Comparison of ENCODE assay signal across 8 mouse cellular contexts in the genomic region with DNA sequence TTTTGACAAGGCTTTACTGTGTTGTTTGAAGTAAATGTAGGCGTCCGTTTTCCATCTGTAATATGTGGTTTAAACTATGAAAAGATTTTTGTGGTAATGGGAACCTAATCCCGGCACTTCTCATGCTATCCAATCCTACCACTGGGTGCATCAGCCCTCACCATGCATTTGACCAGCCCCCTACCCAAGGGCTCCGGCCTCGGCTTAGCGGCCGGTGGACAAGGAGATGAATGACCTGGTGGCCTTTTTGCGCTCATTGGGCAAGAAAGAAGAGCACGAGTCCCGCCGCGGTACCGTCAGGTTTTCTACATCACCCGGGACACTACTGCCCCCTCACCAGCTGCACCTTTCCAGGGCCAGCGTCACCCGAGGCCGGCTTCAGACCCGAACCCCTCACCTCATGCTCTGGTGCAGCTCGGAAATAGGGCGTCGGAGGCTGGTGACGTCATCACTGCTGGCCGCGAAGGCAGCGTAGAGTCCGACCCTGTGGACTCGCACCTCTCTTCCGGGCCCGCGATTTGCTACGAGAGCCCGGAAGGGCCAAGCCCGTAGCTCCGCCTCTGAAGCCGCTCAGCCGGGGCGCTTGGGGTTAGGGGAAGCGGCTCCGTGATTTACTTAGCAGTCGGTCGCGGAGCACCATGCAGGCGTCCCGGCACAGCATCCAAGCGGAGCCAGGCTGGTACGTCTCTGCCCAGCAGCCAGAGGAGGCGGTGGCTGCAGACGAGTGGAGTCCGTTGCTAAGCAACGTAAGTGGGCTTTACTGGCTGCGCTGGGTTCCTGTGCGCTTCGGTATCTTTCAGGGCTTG. TPM values are rescaled to one million over a fixed set of nuclear protein-coding genes. Genes with fewer than 3 reads are reported as not detected.
A peak's percentile ranks its signal among the peaks of the same experiment; 100 is the strongest.
DNase-seq lines count a peak whose midpoint lies in the region; ATAC-seq and TF ChIP-seq lines count a peak whose summit lies in the region.

TSS of gene Trmt5 (minus strand) at position 424 of the 806 bp plus-strand sequence.
TSS of gene Slc38a6 (plus strand) at position 493 of the 806 bp plus-strand sequence.

- peak within 1 kb of the TSS; percentile 79 for H3K4me2 ChIP-seq in forebrain, embryonic 15.5 days (replicated peaks)
- H3K4me2 ChIP-seq in lung, embryonic 14.5 days = peak within 1 kb of the TSS; percentile 71

- no peaks in the 10 kb centered on the region for H3K9me3 ChIP-seq in forebrain, embryonic 15.5 days
- H3K9me3 ChIP-seq in lung, embryonic 14.5 days (ENCODE audit: low read depth, low read length) = no peaks in the 10 kb centered on the region

- ATAC-seq in forebrain, embryonic 15.5 days (replicated peaks) = peak; percentile 98
- ATAC-seq in lung, embryonic 14.5 days (ENCODE audit: insufficient read depth) = peak; percentile 98

- intact Hi-C loops in heart, postnatal 36 days (cut with DNase I) = loop anchor here (2.0 to 5.0 kb wide), 2 partner anchors 230 to 239 kb away; no protein-coding TSS in a partner anchor

- H3K27me3 ChIP-seq in forebrain, embryonic 15.5 days = no peaks in the 10 kb centered on the region
- H3K27me3 ChIP-seq in lung, embryonic 14.5 days (ENCODE audit: insufficient read depth, low read length) = no peaks in the 10 kb centered on the region
- H3K27me3 ChIP-seq in thymus, adult 2 months (ENCODE audit: control insufficient read depth, insufficient read depth, low read length) = no peaks in the 10 kb centered on the region

- peak; percentile 43 for TF ChIP-seq POLR2A in olfactory bulb, adult 2 months (IDR thresholded peaks at IDR 0.05; ENCODE audit: insufficient read depth, low read depth, low read length)
- TF ChIP-seq POLR2A in thymus, adult 2 months (IDR thresholded peaks at IDR 0.05; ENCODE audit: control insufficient read depth, extremely low read depth, insufficient read depth, low read length, poor library complexity) = no peak; the same call in 1 of the 2 replicates

- peaks cover 32% of the 10 kb centered on the region for H3K4me1 ChIP-seq in forebrain, embryonic 15.5 days
- 0 out of 2 replicates have a peak, but pooled peaks cover 8% of the 10 kb centered on the region for H3K4me1 ChIP-seq in lung, embryonic 14.5 days (ENCODE audit: insufficient read depth)
- H3K4me1 ChIP-seq in olfactory bulb, adult 2 months (ENCODE audit: control insufficient read depth, insufficient read depth, low read length) = peaks cover 7% of the 10 kb centered on the region; the same call in 1 of the 2 replicates
- H3K4me1 ChIP-seq in thymus, adult 2 months (replicated peaks; ENCODE audit: control insufficient read depth, insufficient read depth, low read length) = 0 out of 2 replicates have a peak, but pooled peaks cover 3% of the 10 kb centered on the region

- under 1% methylated on average over 53 of the region's 53 CpGs for WGBS in forebrain, embryonic 15.5 days
- under 1% methylated on average over 53 of the region's 53 CpGs for WGBS in lung, embryonic 14.5 days
- WGBS in olfactory bulb, adult 2 months = 0% methylated on average over 53 of the region's 53 CpGs
- under 1% methylated on average over 53 of the region's 53 CpGs for WGBS in thymus, adult 2 months

- no peak for TF ChIP-seq CTCF in layer of hippocampus, adult 2 months (conservative IDR thresholded peaks at IDR 0.05)
- TF ChIP-seq CTCF in lung, embryonic 14.5 days (IDR thresholded peaks at IDR 0.05; ENCODE audit: low read depth) = no peak
- TF ChIP-seq CTCF in olfactory bulb, adult 2 months (IDR thresholded peaks at IDR 0.05; ENCODE audit: insufficient read depth, low read depth, low read length) = no peak
- peak; percentile 57; the same call in 1 of the 2 replicates for TF ChIP-seq CTCF in thymus, adult 2 months (IDR thresholded peaks at IDR 0.05; ENCODE audit: borderline replicate concordance, control insufficient read depth, extremely low read depth, insufficient read depth, low read length, poor library complexity)

- H3K36me3 ChIP-seq in forebrain, embryonic 15.5 days = peaks cover 11% of the 10 kb centered on the region
- peaks cover 24% of the 10 kb centered on the region for H3K36me3 ChIP-seq in lung, embryonic 14.5 days (ENCODE audit: insufficient read depth)
- H3K36me3 ChIP-seq in thymus, adult 2 months (ENCODE audit: control insufficient read depth, insufficient read depth, low read length) = peaks cover under 1% of the 10 kb centered on the region; the same call in 1 of the 2 replicates

- DNase-seq in ES-CJ7 (ENCODE audit: low read depth, low spot score) = peak; percentile 94
- peak; percentile 88 for DNase-seq in cerebellum, adult 11 months
- DNase-seq in heart, postnatal 36 days = peak; percentile 90 to 93
- peak; percentile 86 to 92 for DNase-seq in layer of hippocampus, adult 2 months (ENCODE audit: low spot score in 2 of 2)
- peak; percentile 98 for DNase-seq in lung, embryonic 14.5 days
- peak; percentile 88 for DNase-seq in thymus, adult 2 months

- peak within 1 kb of the TSS; percentile 86 for H3K27ac ChIP-seq in forebrain, embryonic 15.5 days (replicated peaks)
- peak within 1 kb of the TSS; percentile 95 for H3K27ac ChIP-seq in layer of hippocampus, adult 2 months
- H3K27ac ChIP-seq in lung, embryonic 14.5 days (ENCODE audit: low read depth) = peak within 1 kb of the TSS; percentile 68
- H3K27ac ChIP-seq in olfactory bulb, adult 2 months (ENCODE audit: insufficient read depth, low read depth, low read length) = peak within 1 kb of the TSS; percentile 68
- H3K27ac ChIP-seq in thymus, adult 2 months (ENCODE audit: control insufficient read depth, insufficient read depth, low read length) = peak within 1 kb of the TSS; percentile 6; the same call in 1 of the 2 replicates

- H3K4me3 ChIP-seq in forebrain, embryonic 15.5 days = peak within 1 kb of the TSS; percentile 96
- peak within 1 kb of the TSS; percentile 98 for H3K4me3 ChIP-seq in layer of hippocampus, adult 2 months
- peak within 1 kb of the TSS; percentile 60 for H3K4me3 ChIP-seq in lung, embryonic 14.5 days (ENCODE audit: low read depth, low read length)
- peak within 1 kb of the TSS; percentile 83 for H3K4me3 ChIP-seq in olfactory bulb, adult 2 months (ENCODE audit: insufficient read depth, low read depth, low read length)
- H3K4me3 ChIP-seq in thymus, adult 2 months (ENCODE audit: control insufficient read depth, insufficient read depth, low read length) = peak within 1 kb of the TSS; percentile 88

- H3K9ac ChIP-seq in forebrain, embryonic 15.5 days (replicated peaks) = peak within 1 kb of the TSS; percentile 88
- peak within 1 kb of the TSS; percentile 80 for H3K9ac ChIP-seq in lung, embryonic 14.5 days

RNA-seq across cellular contexts. Expression of gene Trmt5, which starts in this region (rescaled TPM):
- 13.5 and 15.3 TPM in 2 replicates for polyA plus RNA-seq in forebrain, embryonic 15.5 days (2015; fragmentation: Nextera tagmentation; extraction: Ambion mirVana)
- 10 to 100 TPM; 51.6 to 67.6 TPM for total RNA-seq in heart, postnatal 36 days (2021)
- total RNA-seq in layer of hippocampus, adult 2 months (2021) = 10 to 100 TPM in 1 of 2 experiments, 1 to 10 TPM in 1; 9.7 to 13.0 TPM
- polyA plus RNA-seq in lung, embryonic 14.5 days (2014; fragmentation: Nextera tagmentation; extraction: Ambion mirVana) = 19.5 and 21.0 TPM in 2 replicates
- not detected in 2 replicates for polyA plus RNA-seq in olfactory bulb, adult 2 months (2012; ENCODE audit: insufficient read depth, insufficient read length, low replicate concordance, missing spikeins)
- 5.7 and 6.5 TPM in 2 replicates for polyA plus RNA-seq in thymus, adult 2 months (2012; rRNA removed)

RNA-seq across cellular contexts. Expression of gene Slc38a6, which starts in this region (rescaled TPM):
- 6.7 and 8.8 TPM in 2 replicates for polyA plus RNA-seq in forebrain, embryonic 15.5 days (2015; fragmentation: Nextera tagmentation; extraction: Ambion mirVana)
- 1 to 10 TPM; 3.2 to 4.5 TPM for total RNA-seq in heart, postnatal 36 days (2021)
- total RNA-seq in layer of hippocampus, adult 2 months (2021) = 10 to 100 TPM; 14.2 to 18.2 TPM
- 9.3 and 10.7 TPM in 2 replicates for polyA plus RNA-seq in lung, embryonic 14.5 days (2014; fragmentation: Nextera tagmentation; extraction: Ambion mirVana)
- polyA plus RNA-seq in olfactory bulb, adult 2 months (2012; ENCODE audit: insufficient read depth, insufficient read length, low replicate concordance, missing spikeins) = not detected in 2 replicates
- polyA plus RNA-seq in thymus, adult 2 months (2012; rRNA removed) = 32.7 and 38.1 TPM in 2 replicates

Comparison
In these comparisons a context has a peak if more than half of its experiments do, and no peak if none do; other contexts are left out.
1. Peak in every context shown above with its lines: DNase-seq, ATAC-seq, H3K4me3 ChIP-seq and H3K27ac ChIP-seq.
2. H3K27ac ChIP-seq: peak in every context shown above with its lines; median percentile 95 in layer of hippocampus, adult 2 months; 86 in forebrain, embryonic 15.5 days; 68 in lung, embryonic 14.5 days; 68 in olfactory bulb, adult 2 months; 6 in thymus, adult 2 months.